Mouse (Mus musculus): ENCODE measurements around the gene Bbs4. TPM values are rescaled to one million over a fixed set of nuclear protein-coding genes. Genes with fewer than 3 reads are reported as not detected.

Gene Bbs4
- polyA plus RNA-seq (2021; fragmentation: Nextera tagmentation), result 46.6 and 74.9 TPM in 2 replicates
- long read RNA-seq, experiment 1, transcript Bbs4-201 (16 exons, 2,518 nt), result major isoform, 336 of 444 reads
- long read RNA-seq, experiment 1, partial matches to known transcripts, result 15 of 444 reads
- long read RNA-seq, experiment 1, other reads (novel, unspliced or antisense), result 93 of 444 reads
- long read RNA-seq, experiment 2, transcript Bbs4-201 (16 exons, 2,518 nt), result major isoform, 70 of 119 reads
- long read RNA-seq, experiment 2, partial matches to known transcripts, result 12 of 119 reads
- long read RNA-seq, experiment 2, other reads (novel, unspliced or antisense), result 37 of 119 reads

DNA sequence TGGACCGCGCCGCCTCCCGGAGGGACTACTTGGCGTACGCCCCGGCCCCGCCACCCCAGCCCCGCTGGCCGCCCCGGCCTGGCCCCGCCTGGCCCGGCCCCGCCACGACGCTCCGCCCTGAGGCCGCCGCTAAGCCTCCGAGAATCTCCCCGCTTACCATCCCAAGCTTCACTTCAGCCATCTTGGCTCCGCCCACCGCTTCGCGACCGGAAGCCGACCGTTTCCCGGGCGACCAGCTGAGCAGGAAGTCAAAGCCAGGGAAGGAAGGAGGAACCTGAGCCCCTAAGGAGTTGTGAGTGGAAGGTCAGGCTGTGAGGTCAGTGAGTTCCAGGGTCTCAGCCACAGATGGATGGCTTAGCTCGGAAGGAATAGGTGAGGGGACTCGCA lies at the start of gene Bbs4:
Bbs4 (minus strand) TSS at position 256 of the 387 bp plus-strand sequence.

DNA sequence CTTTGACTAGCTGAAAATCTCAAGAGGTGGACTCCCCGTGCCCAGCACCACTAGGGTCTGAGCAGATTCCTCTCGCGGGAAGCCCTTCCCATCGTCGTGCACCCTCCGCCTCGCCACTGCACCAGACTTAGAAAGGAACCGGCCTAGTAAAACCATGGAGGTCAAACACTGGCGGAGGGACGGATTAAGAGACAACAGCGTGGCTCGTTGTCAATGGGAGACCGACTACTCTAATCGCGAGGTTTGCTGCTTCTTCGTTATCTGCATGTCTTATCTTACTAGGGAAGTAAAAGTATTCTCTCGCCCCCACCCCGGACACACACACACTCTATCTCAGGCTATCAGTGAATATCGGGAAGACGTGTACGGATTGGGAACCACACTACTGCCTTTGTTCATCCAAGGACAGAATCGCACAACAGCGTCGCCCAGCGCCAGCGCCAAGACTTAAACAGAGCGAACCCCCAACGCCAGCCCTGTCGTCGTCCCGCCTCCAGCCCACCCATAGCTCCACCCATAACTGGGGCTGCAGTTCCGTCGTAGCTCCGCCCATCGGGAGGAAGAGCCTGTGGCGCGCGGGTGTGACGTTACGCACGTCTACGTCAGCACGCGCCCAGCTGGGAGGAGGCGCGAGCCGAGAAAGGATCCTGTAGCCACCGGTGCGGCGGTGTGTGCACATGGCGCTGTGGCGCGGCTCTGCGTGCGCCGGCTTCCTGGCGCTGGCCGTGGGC lies 62.2 kb downstream of the Bbs4 start, which contains the start of gene Adpgk:
Adpgk (plus strand) TSS at position 602 of the 731 bp plus-strand sequence.

Other genes starting within 250 kb of the Bbs4 start
- 10.7 and 11.7 TPM in 2 replicates for gene Adpgk, start 62.0 kb downstream of the Bbs4 start, polyA plus RNA-seq (2021; fragmentation: Nextera tagmentation)
- 7.6 and 8.6 TPM in 2 replicates for gene Arih1, start 133.1 kb upstream of the Bbs4 start, polyA plus RNA-seq (2021; fragmentation: Nextera tagmentation)
- 46.4 and 61.8 TPM in 2 replicates for gene Hexa, start 186.0 kb upstream of the Bbs4 start, polyA plus RNA-seq (2021; fragmentation: Nextera tagmentation)
- gene Tmem202, start 186.3 kb upstream of the Bbs4 start, polyA plus RNA-seq (2021; fragmentation: Nextera tagmentation), result 5.3 and 5.5 TPM in 2 replicates
- gene Celf6, start 224.4 kb upstream of the Bbs4 start, polyA plus RNA-seq (2021; fragmentation: Nextera tagmentation), result 6.7 and 8.7 TPM in 2 replicates

Measured in left cerebral cortex, adult 6 months (tissue).